Mouse (Mus musculus): ENCODE measurements around the gene Ebf1.

The Ebf1 gene

DNA sequence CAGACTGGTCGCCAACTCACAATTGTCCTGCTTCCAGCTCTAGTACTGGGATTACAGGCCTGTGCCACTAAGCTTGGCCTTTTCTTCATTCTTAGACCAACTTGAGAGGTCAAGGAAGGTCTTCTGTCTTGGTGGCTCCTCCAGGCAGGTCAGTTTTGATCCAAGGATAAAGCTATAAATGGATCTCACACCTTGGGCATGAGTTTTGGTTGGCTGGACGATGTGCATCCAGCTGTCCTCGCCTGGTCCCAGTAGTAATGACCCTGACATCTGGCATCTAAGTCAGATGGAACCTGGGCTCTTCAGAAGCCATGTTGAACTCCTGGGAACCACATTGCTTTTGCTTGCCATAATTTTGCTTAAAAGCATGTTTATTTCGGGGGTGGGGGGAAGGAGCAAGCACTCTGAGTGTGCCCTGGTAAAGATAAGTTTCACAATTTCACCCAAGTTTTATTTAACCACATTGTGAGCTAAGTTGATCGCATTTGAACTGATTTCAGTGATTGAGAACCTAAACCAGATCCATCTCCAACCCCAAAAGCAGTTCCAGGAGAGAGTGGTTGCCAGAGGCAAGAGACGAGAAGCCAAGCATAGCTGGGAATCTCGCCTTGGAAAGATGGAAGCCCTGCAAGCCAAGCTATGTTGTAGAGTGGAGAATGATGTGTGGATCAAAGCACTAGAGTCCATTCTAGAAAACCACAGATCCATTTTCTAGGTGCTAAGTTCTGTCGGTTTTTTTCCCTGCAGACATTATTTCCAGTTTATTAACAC lies 85.8 kb downstream of the Ebf1 start:
- DNase-seq (ENCODE audit: low spot score in 2 of 2), result no peak

DNA sequence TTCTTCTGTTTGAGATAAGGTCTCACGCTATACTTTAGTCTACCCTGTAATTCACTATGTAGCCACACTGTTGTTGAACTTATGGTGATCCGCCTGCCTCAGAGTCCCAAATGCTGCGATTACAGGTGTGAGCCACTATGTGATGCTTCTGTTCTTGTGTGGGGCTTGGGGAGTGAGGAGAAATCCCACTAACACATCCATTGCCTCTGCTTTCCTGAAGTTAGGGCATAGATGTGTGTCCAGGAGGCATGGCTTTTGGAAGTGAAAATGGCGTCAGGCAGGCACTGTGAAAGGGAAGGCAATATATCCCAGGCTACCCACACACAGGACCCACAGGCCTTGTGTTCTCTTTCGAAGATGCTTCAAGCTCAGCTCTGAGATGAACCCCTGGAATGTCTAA lies 86.8 kb downstream of the Ebf1 start:
- no peak for DNase-seq (ENCODE audit: low spot score in 2 of 2)

DNA sequence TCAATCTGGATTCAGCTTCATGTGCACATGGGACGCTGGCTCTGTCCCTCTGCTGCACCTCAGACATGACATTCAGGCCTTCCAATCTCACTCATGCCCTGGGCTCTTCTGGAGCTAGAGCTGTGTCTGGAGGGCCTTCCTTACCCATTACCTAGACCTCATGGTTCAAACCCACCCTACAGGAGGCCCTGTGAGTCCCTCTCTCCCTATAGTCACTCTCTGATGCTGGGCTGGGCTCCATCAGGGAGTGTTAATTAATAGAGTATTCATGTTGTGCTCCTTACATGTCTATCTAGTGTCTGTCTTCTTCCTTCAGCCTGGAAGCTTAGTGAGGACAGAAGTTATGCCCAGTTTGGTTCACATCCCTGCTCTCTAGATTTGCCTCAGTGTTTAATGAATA lies 88.7 kb downstream of the Ebf1 start:
- DNase-seq (ENCODE audit: low spot score in 2 of 2), result no peak

DNA sequence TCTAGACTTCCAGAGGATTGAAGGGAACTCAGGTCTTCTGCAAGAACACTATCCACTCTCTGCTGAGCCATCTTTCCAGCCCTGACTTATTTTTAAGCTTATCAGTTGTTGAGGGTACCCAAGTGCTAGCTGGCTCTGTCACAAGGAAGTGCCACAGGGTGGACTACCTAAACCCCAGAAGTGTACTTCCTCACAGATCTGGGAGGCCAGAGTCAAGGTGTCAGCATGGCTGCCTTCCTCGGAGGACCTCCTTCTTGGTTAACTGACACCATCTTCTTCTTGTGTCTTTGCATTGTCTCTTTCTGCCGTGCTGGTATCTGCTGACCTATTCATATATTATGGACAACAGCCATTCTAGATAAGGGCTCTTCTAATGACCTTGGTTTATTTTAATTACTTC lies 89.3 kb downstream of the Ebf1 start:
- DNase-seq (ENCODE audit: low spot score in 2 of 2), result no peak

DNA sequence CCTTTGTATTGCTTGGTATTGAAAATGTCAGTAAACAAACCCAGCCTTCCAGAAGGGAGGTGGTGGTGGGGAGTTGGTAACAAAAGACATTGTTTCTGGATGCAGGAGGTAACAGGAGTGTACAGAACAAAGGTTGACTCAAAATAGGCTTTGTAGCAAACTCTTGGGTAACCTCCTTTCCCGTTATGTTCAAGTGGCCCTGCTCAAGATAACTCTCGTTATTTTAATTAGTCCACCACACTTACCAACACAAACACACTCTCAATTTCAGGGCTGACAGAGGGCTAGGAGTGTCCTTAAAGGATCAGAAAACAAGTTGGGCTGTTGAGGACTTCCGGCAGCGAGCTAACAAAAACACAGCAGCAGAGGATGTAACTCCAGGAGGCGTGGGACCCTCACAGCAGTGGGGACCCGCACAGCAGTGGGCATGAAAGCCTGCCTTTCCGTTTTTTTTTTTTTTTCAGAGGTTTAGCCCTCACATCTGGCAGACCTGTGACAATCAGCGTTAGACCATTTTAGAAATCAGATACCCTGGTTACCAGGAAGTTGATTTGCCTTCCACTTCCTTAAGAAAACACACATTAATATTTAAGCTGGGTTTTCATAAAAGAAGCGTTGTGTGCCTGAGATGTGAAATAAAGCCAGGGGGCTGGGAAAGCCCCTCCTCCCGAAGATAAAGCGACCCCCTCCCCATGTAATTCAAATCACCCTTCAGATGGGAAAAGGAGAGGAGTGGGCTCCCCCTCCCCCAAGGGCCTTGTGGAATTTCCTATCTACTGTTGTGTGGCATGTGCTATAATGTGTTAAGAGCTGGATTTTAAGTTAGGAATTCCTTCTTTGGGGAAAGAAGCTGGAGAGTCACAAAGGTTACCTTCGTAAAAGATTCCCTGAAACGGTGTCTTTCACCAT lies 90.5 kb downstream of the Ebf1 start:
- no peak for DNase-seq (ENCODE audit: low spot score in 2 of 2)

DNA sequence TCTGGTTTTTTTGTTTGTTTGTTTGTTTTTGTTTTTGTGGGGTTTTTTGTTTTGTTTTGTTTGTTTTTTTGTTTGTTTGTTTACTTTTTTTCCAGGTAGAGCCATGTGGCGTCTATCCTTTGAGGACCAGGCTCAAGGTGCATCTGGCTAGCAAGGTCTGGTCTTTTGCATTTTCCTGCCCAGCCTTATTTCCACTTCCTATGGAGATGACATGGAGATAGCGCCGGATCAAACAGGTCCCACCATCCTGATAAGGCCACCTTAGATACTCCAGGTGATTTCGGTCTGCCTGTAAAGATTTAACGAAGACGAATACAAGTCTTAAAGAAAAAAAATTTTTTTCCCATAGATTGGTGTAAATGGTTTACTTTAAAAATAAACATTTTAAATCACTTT lies 91.2 kb downstream of the Ebf1 start:
- no peak for DNase-seq (ENCODE audit: low spot score in 2 of 2)

DNA sequence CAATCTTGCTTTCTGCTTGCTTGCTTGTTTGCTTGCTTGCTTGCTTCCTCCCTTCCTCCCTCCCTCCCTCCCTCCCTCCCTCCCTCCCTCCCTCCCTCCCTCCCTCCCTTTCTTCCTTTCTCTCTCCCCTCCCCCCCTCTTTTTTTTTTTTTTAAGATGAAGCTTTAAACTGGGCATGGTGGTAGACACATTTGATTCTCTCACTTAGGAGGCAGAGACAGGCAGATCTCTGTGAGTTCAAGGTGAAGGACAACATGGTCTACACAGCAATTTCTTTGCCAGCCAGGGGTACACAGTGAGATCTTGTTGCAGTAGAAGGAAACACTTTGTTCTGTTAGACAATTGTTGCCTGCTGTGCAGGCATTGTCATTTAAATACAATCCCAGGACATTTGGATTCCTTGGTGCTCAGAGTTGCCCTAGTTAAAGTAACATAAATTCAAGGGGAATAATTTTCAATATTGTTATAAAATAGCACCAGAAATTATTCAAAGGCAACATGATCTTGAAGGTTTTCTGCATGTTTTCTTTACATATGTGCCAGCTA lies 92.0 kb downstream of the Ebf1 start:
- DNase-seq (ENCODE audit: low spot score in 2 of 2), result no peak

DNA sequence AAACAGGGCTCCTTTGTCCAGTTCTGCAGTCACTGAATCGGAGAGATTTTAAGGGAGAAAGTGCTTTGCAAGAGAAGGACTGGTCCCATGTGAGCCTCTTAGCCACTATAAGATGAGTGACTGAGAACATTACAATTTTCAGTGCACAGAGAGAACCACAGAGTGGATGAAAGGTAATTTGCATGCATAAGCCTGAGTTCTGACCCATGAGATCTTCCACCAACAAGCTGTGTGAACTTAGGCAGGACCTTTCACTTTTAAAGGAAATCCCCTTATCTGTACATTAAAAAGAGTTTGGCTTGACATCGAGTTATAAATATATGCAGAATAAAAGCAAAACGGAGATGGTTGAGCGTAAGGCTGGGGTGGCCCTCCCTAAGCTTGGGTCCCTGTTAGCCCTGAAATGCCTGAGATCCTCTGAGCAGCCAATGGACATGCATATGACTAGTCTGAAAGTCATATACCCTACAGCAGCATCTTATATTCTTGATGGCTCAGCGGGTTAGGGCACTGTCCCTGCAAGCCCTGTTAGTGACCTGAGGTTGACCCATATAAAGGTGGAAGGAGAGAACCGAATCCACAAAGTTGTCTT lies 92.8 kb downstream of the Ebf1 start:
- no peak for DNase-seq (ENCODE audit: low spot score in 2 of 2)

DNA sequence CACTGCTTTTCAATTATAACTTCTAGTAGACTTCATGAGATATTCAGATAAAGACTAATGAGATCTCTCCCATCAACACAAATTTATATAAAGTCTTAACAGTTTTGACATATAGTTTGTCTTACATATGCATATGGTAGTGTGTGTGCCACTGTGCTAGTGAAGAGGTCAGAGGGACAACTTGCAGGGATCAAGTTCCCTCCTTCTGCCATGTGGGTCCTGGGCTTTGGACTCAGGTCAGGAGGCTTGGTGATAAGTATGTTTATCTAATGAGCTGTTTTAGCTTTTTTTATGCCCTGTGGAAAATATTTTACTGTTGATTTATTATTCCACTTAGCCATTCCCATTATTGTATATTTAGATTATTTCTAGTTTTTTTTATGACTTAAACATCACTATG lies 93.7 kb downstream of the Ebf1 start:
- DNase-seq (ENCODE audit: low spot score in 2 of 2), result no peak

DNA sequence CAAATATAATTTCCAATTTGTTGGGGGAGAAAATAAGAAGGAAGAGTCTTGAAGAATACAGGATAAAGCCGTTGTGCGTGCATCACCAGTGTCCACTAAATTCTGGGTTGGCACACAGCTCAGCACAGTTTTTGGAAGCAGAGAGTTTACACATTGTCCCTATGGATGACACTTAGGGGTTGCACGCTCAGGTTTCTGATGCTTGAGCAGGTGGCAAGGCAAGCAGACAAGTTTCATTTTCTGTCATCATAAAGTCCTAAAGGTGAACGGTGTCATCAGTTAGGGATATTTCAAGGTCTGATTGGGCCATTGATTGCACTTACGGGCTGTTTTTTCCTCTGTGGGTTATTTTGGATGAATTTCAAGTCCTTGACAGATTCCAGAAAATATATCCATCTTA lies 97.1 kb downstream of the Ebf1 start:
- no peak for DNase-seq (ENCODE audit: low spot score in 2 of 2)

DNA sequence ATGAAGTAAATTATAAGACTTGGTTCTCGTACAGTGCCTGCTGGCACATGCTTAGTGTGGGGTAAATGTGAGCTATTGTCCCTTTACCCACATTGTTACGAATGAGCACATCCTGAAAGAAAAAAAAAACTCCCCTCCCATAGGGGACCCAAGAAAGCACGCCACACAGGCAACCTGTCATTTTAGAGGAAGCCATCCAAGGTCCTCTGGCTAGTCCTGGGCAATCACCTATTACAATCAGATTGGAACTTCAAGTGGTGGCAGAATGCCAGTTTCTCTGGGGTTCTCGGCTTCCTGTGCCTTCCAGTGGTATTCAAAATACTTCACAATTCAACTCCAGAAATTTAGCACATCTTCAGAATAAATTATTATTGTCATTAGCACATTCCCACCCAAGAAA lies 98.7 kb downstream of the Ebf1 start:
- DNase-seq (ENCODE audit: low spot score in 2 of 2), result no peak

DNA sequence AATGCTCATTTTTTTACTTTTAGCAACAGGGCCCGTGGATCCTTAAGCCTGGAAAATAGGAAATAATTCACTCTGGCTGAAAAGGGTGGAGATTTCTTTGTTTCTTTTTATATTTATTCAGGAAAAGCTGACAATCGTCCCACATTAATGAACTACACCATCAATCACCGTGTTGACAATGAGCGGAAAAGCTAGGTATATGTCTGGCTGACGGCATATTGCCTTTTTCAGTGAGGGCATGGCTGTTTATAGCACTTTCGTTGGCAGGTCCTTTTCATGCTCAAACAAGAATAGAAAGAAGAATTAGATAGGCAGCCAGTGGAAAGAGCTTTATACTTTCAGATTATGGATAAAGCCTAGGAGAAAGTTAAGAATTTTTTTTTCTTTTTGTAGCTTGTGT lies 99.8 kb downstream of the Ebf1 start:
- no peak for DNase-seq (ENCODE audit: low spot score in 2 of 2)

DNA sequence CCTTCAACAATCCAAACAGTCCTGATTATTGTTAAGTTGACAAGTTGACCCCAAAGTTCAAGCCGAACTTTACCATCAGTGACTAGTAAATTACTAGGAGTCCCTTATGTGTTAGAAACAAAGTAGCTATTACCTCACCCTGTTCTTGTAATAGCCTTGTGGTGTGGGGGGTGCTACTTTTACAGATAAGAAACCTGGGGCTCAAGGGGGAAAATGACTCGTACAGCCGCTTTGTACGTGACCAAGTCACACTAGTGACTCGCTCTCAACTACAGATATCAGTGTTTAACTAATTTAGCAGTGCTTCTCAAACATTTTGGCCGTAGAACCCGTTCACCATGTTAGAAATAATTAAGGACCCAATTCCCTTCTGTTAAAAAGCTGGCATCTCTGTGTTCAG lies 100.5 kb downstream of the Ebf1 start:
- DNase-seq (ENCODE audit: low spot score in 2 of 2), result no peak

DNA sequence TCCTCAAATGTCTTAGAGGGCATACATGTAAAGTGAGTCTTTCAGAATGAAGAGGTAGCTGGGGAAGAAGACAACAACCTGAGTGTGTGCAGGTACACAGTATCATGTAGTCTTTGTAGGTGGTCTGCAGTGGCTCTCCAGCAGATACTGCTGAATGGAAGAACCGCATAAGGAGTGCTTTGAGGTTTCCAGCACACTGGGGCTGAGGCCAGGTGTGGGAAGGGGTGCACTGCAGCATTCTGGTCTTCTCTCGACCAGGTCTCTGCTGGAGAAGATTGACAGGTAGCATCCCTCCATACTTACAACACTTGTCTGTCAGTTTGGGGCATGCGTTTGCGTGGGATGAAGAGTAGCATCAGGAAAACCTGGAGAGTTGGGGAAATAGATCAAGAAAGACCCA lies 104.9 kb downstream of the Ebf1 start:
- DNase-seq (ENCODE audit: low spot score in 2 of 2), result no peak

DNA sequence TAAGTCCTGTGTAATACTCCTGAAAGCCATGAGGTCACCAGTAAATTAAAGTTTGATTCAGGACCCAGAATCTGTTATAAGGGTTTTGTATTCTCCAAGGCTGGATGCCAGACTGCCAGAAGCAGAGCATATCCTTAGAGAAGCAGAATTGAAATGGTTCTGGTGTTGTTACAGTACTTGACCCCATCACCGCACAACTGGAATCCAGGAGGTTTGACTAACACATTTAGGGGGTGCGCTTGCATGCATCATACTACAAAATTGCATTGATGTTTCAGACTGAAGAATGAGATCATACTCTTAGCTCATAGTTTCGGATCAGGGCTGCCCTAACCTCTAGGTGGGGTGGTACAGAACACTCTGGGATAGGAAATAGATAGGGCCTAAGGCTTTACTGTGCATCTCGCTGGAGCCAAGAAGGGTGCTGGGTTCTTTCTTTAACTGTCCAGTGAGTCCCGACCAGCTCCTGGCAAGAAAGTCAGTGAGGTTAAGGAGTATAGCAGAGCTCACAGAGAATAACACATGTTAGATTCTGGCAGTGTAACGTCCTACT lies 106.9 kb downstream of the Ebf1 start:
- DNase-seq (ENCODE audit: low spot score in 2 of 2), result no peak

DNA sequence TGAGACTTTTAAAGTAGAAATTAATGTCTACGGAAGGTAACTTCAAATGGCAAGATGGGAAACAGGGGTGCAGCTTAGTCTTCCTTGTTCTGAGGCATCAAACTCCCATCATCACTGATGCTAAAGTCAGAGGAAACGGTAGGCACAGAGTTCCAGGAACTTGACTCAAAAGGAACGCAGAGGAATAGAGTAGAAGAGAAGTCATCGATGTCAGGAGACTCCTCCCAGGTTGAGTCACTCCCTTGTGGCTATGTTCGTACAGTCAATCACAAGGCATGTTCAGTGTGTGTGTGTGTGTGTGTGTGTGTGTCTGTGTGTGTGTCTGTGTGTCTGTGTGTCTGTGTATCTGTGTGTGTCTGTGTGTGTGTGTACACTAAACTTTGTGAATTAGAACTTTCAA lies 108.6 kb downstream of the Ebf1 start:
- no peak for DNase-seq (ENCODE audit: low spot score in 2 of 2)

DNA sequence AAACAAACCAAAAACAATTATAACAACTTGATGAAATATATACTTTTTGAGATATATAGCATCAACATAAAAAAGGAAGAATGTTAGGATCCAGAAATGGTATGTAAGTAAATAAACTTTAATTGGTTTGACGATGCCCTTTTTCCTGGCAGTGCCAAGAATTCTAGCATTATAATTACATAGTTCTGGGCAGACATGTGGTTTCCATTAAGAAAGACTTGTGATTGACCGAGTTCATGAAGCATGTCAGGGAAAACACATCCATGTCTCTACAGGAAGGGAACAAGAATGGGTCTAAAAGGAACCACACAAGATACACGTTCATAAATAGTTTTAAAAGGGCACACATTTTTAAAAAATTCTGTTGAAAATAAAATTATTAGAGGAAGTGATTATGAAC lies 110.3 kb downstream of the Ebf1 start:
- no peak for DNase-seq (ENCODE audit: low spot score in 2 of 2)

DNA sequence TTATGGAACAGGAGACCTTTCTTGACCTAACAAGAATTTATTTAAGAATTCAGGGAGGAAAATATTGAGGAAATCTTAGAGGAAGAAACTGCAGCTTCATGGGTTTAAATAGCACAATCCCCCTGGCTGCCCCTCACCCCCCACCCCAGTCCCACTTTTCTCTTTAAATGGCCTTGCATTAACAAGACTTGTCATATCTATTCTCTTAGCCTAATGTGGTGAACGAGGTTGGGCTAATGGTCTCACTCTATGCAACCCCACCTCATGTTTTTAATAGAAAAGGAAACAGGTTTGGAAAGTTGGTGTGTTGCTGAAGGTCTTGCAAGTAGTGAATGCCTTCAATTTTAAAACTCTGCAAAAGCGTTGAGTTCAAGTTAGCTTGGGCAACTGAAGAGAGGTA lies 110.7 kb downstream of the Ebf1 start:
- DNase-seq (ENCODE audit: low spot score in 2 of 2), result no peak

DNA sequence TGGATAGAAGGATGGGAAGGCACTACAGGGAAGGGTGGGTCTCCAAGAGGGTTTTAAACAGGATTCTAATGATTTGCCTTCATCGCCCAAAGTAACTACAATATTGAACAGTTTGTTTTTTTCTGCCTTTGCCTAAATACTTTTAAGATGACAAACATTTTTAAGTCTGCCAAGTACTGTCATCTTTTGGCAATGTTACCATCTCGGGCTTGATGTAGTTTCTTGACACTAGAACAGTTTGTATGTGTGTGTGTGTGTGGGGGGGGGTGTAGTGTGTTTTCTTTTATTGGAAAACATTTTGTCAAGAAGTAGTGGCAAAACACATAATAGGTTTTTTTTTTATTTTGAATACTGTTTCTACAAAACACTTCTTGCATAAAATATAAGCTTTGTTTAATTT lies 111.2 kb downstream of the Ebf1 start:
- DNase-seq (ENCODE audit: low spot score in 2 of 2), result no peak

DNA sequence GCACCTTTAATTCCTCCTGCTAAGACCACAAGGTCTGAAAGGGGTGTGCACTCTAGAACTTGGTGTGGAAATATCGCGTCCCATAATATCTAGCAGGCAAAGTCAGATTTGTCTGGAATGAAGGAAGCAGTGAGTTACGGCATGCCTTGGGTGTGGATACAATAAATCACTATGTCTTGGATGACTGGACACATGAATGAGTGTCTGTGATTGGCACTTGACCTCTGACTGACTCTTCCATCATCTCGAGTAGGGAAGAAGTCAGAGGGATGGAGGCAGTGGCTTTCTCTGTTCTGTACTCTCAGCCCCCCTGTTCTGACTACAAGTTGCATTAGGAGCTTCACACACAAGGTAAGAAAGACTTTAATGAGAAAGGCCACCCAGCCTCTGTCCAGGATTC lies 112.8 kb downstream of the Ebf1 start:
- no peak for DNase-seq (ENCODE audit: low spot score in 2 of 2)

DNA sequence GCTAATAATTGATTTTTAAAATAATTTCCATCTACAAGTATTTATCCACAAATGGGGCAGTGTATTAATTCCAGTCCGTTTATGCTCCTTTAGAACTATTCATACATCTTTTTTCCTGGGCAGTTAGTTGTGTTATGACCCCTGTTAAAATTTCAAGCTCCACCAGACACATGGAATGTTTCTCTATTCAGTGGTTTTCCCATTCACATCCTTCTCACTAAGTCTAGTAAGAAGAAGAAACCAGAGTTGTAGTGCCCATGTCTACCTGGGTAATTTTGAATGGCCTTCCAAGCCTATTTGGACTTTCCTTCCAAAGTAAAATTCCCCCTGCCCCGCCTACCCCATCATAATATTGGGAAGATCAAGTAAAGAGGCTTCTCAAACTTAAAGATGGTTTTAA lies 114.6 kb downstream of the Ebf1 start:
- DNase-seq (ENCODE audit: low spot score in 2 of 2), result no peak

DNA sequence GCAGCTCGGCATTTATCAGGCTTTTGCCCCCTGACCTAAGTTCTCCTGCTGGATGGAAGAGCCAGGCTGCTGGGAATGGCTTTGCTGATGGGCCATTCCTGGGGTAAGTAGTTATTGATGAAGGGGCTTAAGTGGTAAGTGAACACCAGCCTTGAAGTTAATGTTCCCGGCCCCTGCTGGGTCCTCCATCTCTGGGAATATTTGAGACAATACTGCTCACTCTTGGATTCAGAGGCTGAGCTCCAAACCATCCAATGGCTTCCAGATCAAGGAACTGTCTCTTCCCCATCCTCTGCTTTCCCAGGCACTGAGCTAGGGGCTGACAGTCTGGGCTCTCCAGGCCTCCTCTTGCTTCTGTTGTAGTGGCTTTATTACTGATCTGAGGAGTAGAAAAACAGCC lies 116.2 kb downstream of the Ebf1 start:
- no peak for DNase-seq (ENCODE audit: low spot score in 2 of 2)

Data from frontal cortex, postnatal 25 days (tissue).